Mouse (Mus musculus) brain, embryonic 14.5 days (tissue): ENCODE measurements around the gene Rhoa.

Source experiments
- CTCF ChIP-seq: fragments of 200-500 bp; IDR thresholded peaks from 2 replicates; pipeline ENCODE4 v1.5.1; 2012; ENCODE audit warnings: inconsistent platforms, mild to moderate bottlenecking, moderate library complexity, borderline replicate concordance; ENCODE audit not compliant: insufficient read depth, insufficient read length; ENCODE audit errors: extremely low read depth
- POLR2A ChIP-seq: fragments of 200-500 bp; IDR thresholded peaks from 2 replicates; pipeline ENCODE4 v1.6.1; 2012; ENCODE audit warnings: mild to moderate bottlenecking, inconsistent platforms, borderline replicate concordance; ENCODE audit not compliant: poor library complexity, insufficient read depth, insufficient read length, severe bottlenecking; ENCODE audit errors: extremely low read depth

DNA sequence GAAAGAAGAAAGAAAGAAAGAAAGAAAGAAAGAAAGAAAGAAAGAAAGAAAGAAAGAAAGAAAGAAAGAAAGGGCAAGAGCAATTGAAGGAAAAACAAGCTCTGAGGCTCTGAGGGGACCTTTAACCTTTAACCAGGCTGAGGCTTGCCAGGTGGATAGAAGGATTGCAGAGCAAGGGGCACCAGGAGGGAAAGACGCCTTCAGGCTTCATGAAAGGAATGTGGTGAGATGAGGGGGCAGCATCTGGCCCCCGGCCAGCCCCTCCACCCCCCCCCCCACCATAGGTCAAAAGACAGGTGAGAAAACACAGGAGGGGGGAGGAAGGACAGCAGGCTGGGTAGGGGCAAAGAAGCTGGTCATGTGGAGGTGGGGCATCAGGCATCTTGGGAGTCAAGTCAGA, 34.0 kb upstream of the Rhoa start:
- TF ChIP-seq CTCF, result no peak
- no peak for TF ChIP-seq POLR2A
